Comparison of ENCODE assay signal across 18 mouse cellular contexts in genomic region chr3:54141376-54141775, GRCm38 (mm10). TPM values are rescaled to one million over a fixed set of nuclear protein-coding genes. Genes with fewer than 3 reads are reported as not detected.
DNase-seq lines count a peak whose midpoint lies in the region.
"Had no signal": no experiment of that assay in that cellular context is flagged by ENCODE, and none has a peak within 500 bp of the region (broad histone marks: within the 10 kb centered on the region; RNA-seq: fewer than 3 reads in every experiment).

No protein-coding gene starts in this region.

- DNase-seq in fat pad, adult 2 months (ENCODE audit: extremely low read depth, low read depth, low spot score) = peak; percentile 68
- peak; percentile 52 for DNase-seq in gonadal fat pad, adult 2 months (ENCODE audit: low read depth)
- DNase-seq in embryo, embryonic 11 days = no peak
- no peak for DNase-seq in forebrain, embryonic 10.5 days (ENCODE audit: extremely low spot score, low spot score)
- DNase-seq: adrenal gland, adult 2 months; adrenal gland, adult 8-10 months; adrenal gland, postnatal 10 days; adrenal gland, postnatal 14 days; adrenal gland, postnatal 25 days; adrenal gland, postnatal 36 days; B cell, adult 2 months; cerebellum, adult 11 months; cerebellum, adult 11-12 months; cerebellum, adult 18-20 months had no signal

- no peaks in the 10 kb centered on the region for H3K27me3 ChIP-seq in forebrain, embryonic 10.5 days (ENCODE audit: poor library complexity, severe bottlenecking)
- H3K27me3 ChIP-seq: CH12.LX had no signal

- 89% methylated on average over 2 of the region's 2 CpGs for WGBS in forebrain, embryonic 10.5 days

- peaks cover 5% of the 10 kb centered on the region for H3K4me1 ChIP-seq in forebrain, embryonic 10.5 days

- H3K4me3 ChIP-seq in forebrain, embryonic 10.5 days = no peak overlapping the region

- H3K36me3 ChIP-seq in forebrain, embryonic 10.5 days (replicated peaks) = no peaks in the 10 kb centered on the region
- H3K36me3 ChIP-seq: G1E had no signal

- no peak overlapping the region for H3K27ac ChIP-seq in forebrain, embryonic 10.5 days

- H3K9me3 ChIP-seq in forebrain, embryonic 10.5 days = no peaks in the 10 kb centered on the region

RNA-seq across cellular contexts. Expression of gene Trpc4, which starts 14.5 kb away (rescaled TPM):
- polyA plus RNA-seq in gonadal fat pad, adult 2 months (2012; rRNA removed) = 0.18 and 0.23 TPM in 2 replicates
- 0.30 and 0.40 TPM in 2 replicates for polyA plus RNA-seq in forebrain, embryonic 10.5 days (2016; fragmentation: Nextera tagmentation; extraction: Ambion mirVana)
- polyA plus RNA-seq: activated CD4-positive, CD25-positive, alpha-beta regulatory T cell, adult 4 months; C2C12; G1E had no signal

Comparison
In these comparisons a context has a peak if more than half of its experiments do, and no peak if none do; other contexts are left out.
1. DNase-seq: peak in fat pad, adult 2 months (single experiment) and gonadal fat pad, adult 2 months (single experiment); none in embryo, embryonic 11 days (single experiment) and forebrain, embryonic 10.5 days (single experiment).